Mouse (Mus musculus): ENCODE measurements at regions not wholly inside any gene's neighbourhood (a gene's known extent, or its start where the extent isn't known, plus 50 kb on each side); places are given as distances from the start of the nearest gene placed in this dataset.

DNA sequence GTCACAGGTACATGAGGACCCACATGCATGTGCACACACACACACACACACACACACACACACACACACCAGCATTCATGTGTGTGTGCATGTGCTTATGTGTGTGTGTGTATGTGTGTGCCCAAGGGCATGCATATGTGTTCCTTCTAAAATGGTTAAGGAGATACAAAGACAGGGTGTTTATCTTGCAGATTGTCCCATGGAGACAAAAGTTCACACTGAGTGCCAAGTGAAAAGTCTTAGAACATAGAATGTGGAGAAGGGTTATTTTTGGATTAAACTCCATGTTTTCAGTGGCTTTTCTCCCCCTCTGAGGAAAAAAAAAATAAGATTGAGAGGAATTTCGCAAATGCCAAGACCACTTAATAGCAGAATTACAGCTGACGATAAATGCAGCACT is 609.9 kb downstream of the Lmo4 start:
- TF ChIP-seq CTCF (IDR thresholded peaks at IDR 0.05; ENCODE audit: low read depth) (no peak), EP300 (optimal IDR thresholded peaks at IDR 0.05) (no peak)
